Mouse (Mus musculus) liver, embryonic 14.5 days (tissue): ENCODE measurements around the gene Gprc5a.

ENCODE experiments used
- CTCF ChIP-seq: IDR thresholded peaks from 2 replicates; pipeline ENCODE4 v1.5.1; 2016; ENCODE audit warnings: antibody characterized with exemption, low read depth, control low read depth
- EP300 ChIP-seq: IDR thresholded peaks from 2 replicates; pipeline ENCODE4 v1.6.1; 2016; ENCODE audit warnings: antibody characterized with exemption, low read depth

- TF ChIP-seq CTCF (no peak), EP300 (no peak)
These were observed 4.7 kb upstream of the Gprc5a start for GRCm38 (mm10) chr6:135060728-135061127.
